Mouse (Mus musculus) liver, adult 2 months (tissue): ENCODE measurements around the gene Maml2. TPM values are rescaled to one million over a fixed set of nuclear protein-coding genes. Genes with fewer than 3 reads are reported as not detected.

Source experiments
- DNase-seq: peaks from one replicate; pipeline ENCODE4 v3.0.0-alpha.2; 2011; ENCODE audit warnings: low read depth, low spot score; ENCODE audit errors: extremely low read depth
- H3K27ac ChIP-seq: fragments of 200-500 bp; replicated peaks from 2 replicates; pipeline ENCODE4 v1.5.1; 2012; ENCODE audit warnings: low read depth, mild to moderate bottlenecking, control low read depth, inconsistent platforms, low read length; ENCODE audit not compliant: insufficient read depth
- H3K27me3 ChIP-seq: fragments of 200-500 bp; 2 replicates; pipeline ENCODE4 v1.6.1; 2012; ENCODE audit warnings: mild to moderate bottlenecking, moderate library complexity, low read length, inconsistent platforms; ENCODE audit not compliant: control insufficient read depth, insufficient read depth
- H3K36me3 ChIP-seq: fragments of 200-500 bp; 2 replicates; pipeline ENCODE4 v1.6.1; 2012; ENCODE audit warnings: low read length, inconsistent platforms; ENCODE audit not compliant: control insufficient read depth, insufficient read depth
- H3K4me1 ChIP-seq: fragments of 200-500 bp; 2 replicates; pipeline ENCODE4 v1.6.1; 2011; ENCODE audit warnings: low read length; ENCODE audit not compliant: control insufficient read depth, insufficient read depth
- H3K4me3 ChIP-seq: fragments of 200-500 bp; 2 replicates; pipeline ENCODE4 v1.5.1; 2011; ENCODE audit warnings: low read depth, mild to moderate bottlenecking, control low read depth, low read length, moderate library complexity; ENCODE audit not compliant: insufficient read depth
- H3K79me2 ChIP-seq: fragments of 200-500 bp; 2 replicates; pipeline ENCODE4 v1.6.1; 2012; ENCODE audit warnings: inconsistent platforms, mild to moderate bottlenecking, low read length, moderate library complexity; ENCODE audit not compliant: control insufficient read depth, insufficient read depth
- H3K9ac ChIP-seq: fragments of 200-500 bp; 2 replicates; pipeline ENCODE4 v1.6.1; 2012; ENCODE audit warnings: low read depth, mild to moderate bottlenecking, control low read depth, inconsistent platforms, low read length
- CTCF ChIP-seq: fragments of 200-500 bp; IDR thresholded peaks from 2 replicates; pipeline ENCODE4 v1.5.1; 2011; ENCODE audit warnings: low read depth, low read length, control low read depth
- POLR2A ChIP-seq: fragments of 200-500 bp; IDR thresholded peaks from 2 replicates; pipeline ENCODE4 v1.6.1; 2011; ENCODE audit warnings: low read length, control low read depth; ENCODE audit not compliant: insufficient read depth; ENCODE audit errors: extremely low read depth
- WGBS: fragments of 180-500 bp; shearing (Covaris S2); methylation state at CpG from one replicate; pipeline ENCODE4 v1.1.7; 2018; 5-methylcytosine and 5-hydroxymethylcytosine counted together
- polyA plus RNA-seq: library from polyadenylated mRNA; depleted of rRNA; stranded (reverse); fragments of >200 nt; gene quantifications from 2 replicates; pipeline ENCODE4 v1.2.3, GENCODE M21; 2012
- total RNA-seq: library from RNA; depleted of rRNA; stranded (reverse); fragments of >200 nt; gene quantifications from 2 replicates; pipeline ENCODE4 v1.2.3, GENCODE M21; 2014

Maml2 gene
- total and polyA plus RNA-seq, 2 experiments: 0.77 to 1.2 TPM

- DNase-seq: no peak
- WGBS: 44% methylated on average over 5 of the region's 5 CpGs
- Histone ChIP-seq H3K4me3 (no peak overlapping the region), H3K27ac (no peak overlapping the region), H3K79me2 (no peaks in the 10 kb centered on the region), H3K9ac (no peak overlapping the region), H3K4me1 (peaks cover 2% of the 10 kb centered on the region; the same call in 1 of the 2 replicates), H3K36me3 (no peaks in the 10 kb centered on the region), H3K27me3 (no peaks in the 10 kb centered on the region)
- TF ChIP-seq POLR2A: no peak
- TF ChIP-seq CTCF: no peak
Measured at GRCm38 (mm10) chr9:13513135-13513534, 215.4 kb downstream of the Maml2 start.

- no peak overlapping the region for H3K4me3 ChIP-seq
- no peak for TF ChIP-seq POLR2A
- no peak for TF ChIP-seq CTCF
- no peaks in the 10 kb centered on the region for H3K27me3 ChIP-seq
Measured at GRCm38 (mm10) chr9:13514435-13514834, 216.7 kb downstream of the Maml2 start.

GRCm38 (mm10) chr9:13515976-13516375 lies 218.2 kb downstream of the Maml2 start:
- Histone ChIP-seq H3K79me2 (no peaks in the 10 kb centered on the region), H3K4me1 (no peaks in the 10 kb centered on the region; the same call in 1 of the 2 replicates), H3K27ac (no peak overlapping the region), H3K27me3 (no peaks in the 10 kb centered on the region), H3K36me3 (no peaks in the 10 kb centered on the region), H3K4me3 (no peak overlapping the region), H3K9ac (no peak overlapping the region)
- 80% methylated on average over 2 of the region's 2 CpGs for WGBS
- no peak for DNase-seq
- TF ChIP-seq CTCF: no peak
- TF ChIP-seq POLR2A: no peak

More at GRCm38 (mm10) chr9:13514435-13514834, 216.7 kb downstream of the Maml2 start:
- no peak overlapping the region for H3K9ac ChIP-seq
- H3K27ac ChIP-seq: no peak overlapping the region
- DNase-seq: no peak
- no peaks in the 10 kb centered on the region for H3K79me2 ChIP-seq
- H3K4me1 ChIP-seq: peaks cover 2% of the 10 kb centered on the region; the same call in 1 of the 2 replicates
- no peaks in the 10 kb centered on the region for H3K36me3 ChIP-seq

GRCm38 (mm10) chr9:13518031-13518430 lies 220.3 kb downstream of the Maml2 start:
- 60% methylated on average over 2 of the region's 2 CpGs for WGBS
- no peak for TF ChIP-seq POLR2A
- TF ChIP-seq CTCF: no peak
- Histone ChIP-seq H3K9ac (no peak overlapping the region), H3K4me1 (no peaks in the 10 kb centered on the region; the same call in 1 of the 2 replicates), H3K36me3 (no peaks in the 10 kb centered on the region), H3K27me3 (no peaks in the 10 kb centered on the region), H3K27ac (peak overlapping the region; percentile 22), H3K79me2 (no peaks in the 10 kb centered on the region), H3K4me3 (no peak overlapping the region)
- DNase-seq: peak; percentile 37

GRCm38 (mm10) chr9:13518441-13518971 lies 220.7 kb downstream of the Maml2 start:
- Histone ChIP-seq H3K9ac (no peak overlapping the region), H3K27me3 (no peaks in the 10 kb centered on the region), H3K4me1 (no peaks in the 10 kb centered on the region; the same call in 1 of the 2 replicates), H3K36me3 (no peaks in the 10 kb centered on the region), H3K4me3 (no peak overlapping the region), H3K27ac (peak overlapping the region; percentile 22), H3K79me2 (no peaks in the 10 kb centered on the region)
- whole genome bisulfite sequencing: 72% methylated on average over 2 of the region's 2 CpGs
- TF ChIP-seq CTCF (no peak), POLR2A (no peak)
- no peak for DNase-seq

- Histone ChIP-seq H3K27me3 (no peaks in the 10 kb centered on the region), H3K36me3 (no peaks in the 10 kb centered on the region), H3K9ac (no peak overlapping the region), H3K4me1 (no peaks in the 10 kb centered on the region; the same call in 1 of the 2 replicates), H3K27ac (no peak overlapping the region), H3K79me2 (no peaks in the 10 kb centered on the region), H3K4me3 (no peak overlapping the region)
- TF ChIP-seq CTCF: no peak
- TF ChIP-seq POLR2A: no peak
- WGBS: 85% methylated on average over 9 of the region's 9 CpGs
- no peak for DNase-seq
Measured at GRCm38 (mm10) chr9:13522061-13522820, 224.5 kb downstream of the Maml2 start.
